Mouse (Mus musculus) myocyte (in vitro differentiated cells): ENCODE measurements around the gene Ifih1.

Experiments used
- CEBPB ChIP-seq: IDR thresholded peaks from 2 replicates; pipeline ENCODE4 v1.6.1; 2011; ENCODE audit warnings: mild to moderate bottlenecking, moderate library complexity; ENCODE audit not compliant: poor library complexity, insufficient read depth, severe bottlenecking
- E2F4 ChIP-seq: IDR thresholded peaks from one replicate; pipeline ENCODE4 v1.6.1; 2011; ENCODE audit warnings: mild to moderate bottlenecking, control low read depth, moderate library complexity; ENCODE audit not compliant: insufficient read depth
- MAX ChIP-seq: IDR thresholded peaks from one replicate; pipeline ENCODE4 v1.6.1; 2011; ENCODE audit warnings: low read depth, mild to moderate bottlenecking, control low read depth
- MYOG ChIP-seq, 3 experiments: IDR thresholded peaks; one replicate each; pipeline ENCODE4 v1.6.1; 2011; ENCODE audit warnings: control low read depth in 2 of 3, low read depth in 2 of 3, mild to moderate bottlenecking in 2 of 3; ENCODE audit not compliant: insufficient read length in 2 of 3, control insufficient read depth in 1 of 3, insufficient read depth in 1 of 3
- POLR2A ChIP-seq: IDR thresholded peaks from one replicate; pipeline ENCODE4 v1.6.1; 2011; ENCODE audit warnings: low read depth, mild to moderate bottlenecking, control low read depth, moderate library complexity; ENCODE audit not compliant: insufficient read length
- POLR2AphosphoS2 ChIP-seq: IDR thresholded peaks from one replicate; pipeline ENCODE4 v1.6.1; 2011; ENCODE audit warnings: low read depth, control low read depth; ENCODE audit not compliant: insufficient read length
- SRF ChIP-seq: IDR thresholded peaks from one replicate; pipeline ENCODE4 v1.6.1; 2011; ENCODE audit warnings: low read depth; ENCODE audit not compliant: control insufficient read depth, insufficient read length
- TCF12 ChIP-seq: IDR thresholded peaks from one replicate; pipeline ENCODE4 v1.6.1; 2011; ENCODE audit warnings: mild to moderate bottlenecking, control low read depth; ENCODE audit not compliant: poor library complexity, insufficient read depth, severe bottlenecking
- USF1 ChIP-seq: IDR thresholded peaks from one replicate; pipeline ENCODE4 v1.6.1; 2011; ENCODE audit warnings: low read depth, mild to moderate bottlenecking, control low read depth, moderate library complexity

DNA sequence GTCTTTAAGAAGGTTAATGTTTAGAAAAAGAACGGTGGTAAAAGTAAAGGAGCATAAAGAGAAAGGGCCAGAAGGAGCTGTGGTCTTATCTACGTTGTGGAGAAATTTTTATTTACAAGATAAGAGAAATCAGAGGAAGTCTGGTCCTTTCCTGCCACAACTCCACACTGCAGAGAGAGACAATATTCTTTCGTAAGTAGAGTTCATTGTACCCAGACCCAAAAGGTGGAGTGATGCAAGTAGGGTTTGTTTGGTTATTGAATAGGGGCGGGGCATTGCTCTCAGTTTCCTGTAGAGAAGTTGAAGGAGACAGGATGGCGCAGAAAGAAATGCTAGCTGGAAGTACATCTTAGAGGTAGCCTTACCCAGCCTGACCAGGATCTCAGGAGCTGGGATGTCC is 60.3 kb downstream of the Ifih1 start:
- TF ChIP-seq POLR2A, result no peak
- no peak for TF ChIP-seq SRF
- no peak for TF ChIP-seq E2F4
- no peak for TF ChIP-seq POLR2AphosphoS2
- no peak for TF ChIP-seq TCF12
- TF ChIP-seq MYOG (IDR thresholded peaks at IDR 0.05; ENCODE audit: control insufficient read depth in 1 of 3, insufficient read depth in 1 of 3, insufficient read length in 2 of 3, low read depth in 2 of 3), result no peak
- TF ChIP-seq MAX, result no peak
- no peak for TF ChIP-seq USF1
- TF ChIP-seq CEBPB, result no peak
